Mouse (Mus musculus) left cerebral cortex, postnatal 25 days (tissue): Measurements from ENCODE around the gene Frmd8. TPM values are rescaled to one million over a fixed set of nuclear protein-coding genes. Genes with fewer than 3 reads are reported as not detected.

ENCODE experiments used
- DNase-seq, 2 experiments: peaks; one replicate each; pipeline ENCODE4 v3.0.0; 2022; ENCODE audit warnings: low spot score in 2 of 2, mixed read lengths in 1 of 2
- intact Hi-C: fragments of 180-260 bp; cut with DNase I; formaldehyde crosslinking; loops from one replicate; pipeline ENCODE4 v1.15.1; 2025
- total RNA-seq, 2 experiments: library from RNA; stranded (reverse); gene quantifications; 2 replicates each; pipeline ENCODE4 v1.2.3; 2021

Frmd8 gene
- total RNA-seq, 2 experiments from 2014 or later: 9.5 to 14.6 TPM

DNA sequence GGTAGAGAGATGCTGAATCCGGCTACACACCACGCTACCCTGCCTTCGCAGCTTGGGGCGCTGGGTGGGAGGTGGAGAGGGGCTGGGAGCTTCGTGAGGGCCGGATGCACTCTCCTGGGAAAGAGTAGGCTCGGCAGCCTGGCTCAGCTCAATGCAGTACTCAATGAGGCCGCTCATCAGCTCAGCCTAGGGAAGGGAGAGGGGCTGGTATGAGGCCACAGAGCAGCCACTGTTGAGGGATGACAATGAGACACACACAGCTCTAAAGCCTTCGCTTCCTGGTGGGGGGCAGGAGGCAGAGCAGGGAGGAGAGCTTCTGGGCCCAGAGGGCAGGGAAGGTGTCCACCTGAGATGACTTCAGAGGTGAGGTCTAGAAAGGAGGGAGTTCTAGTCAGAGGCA lies 18.5 kb downstream of the Frmd8 start:
- DNase-seq: no peak
- intact Hi-C loops: loop anchor here (2.0 kb wide), 1 partner anchor 16 kb away; no protein-coding TSS in a partner anchor

DNA sequence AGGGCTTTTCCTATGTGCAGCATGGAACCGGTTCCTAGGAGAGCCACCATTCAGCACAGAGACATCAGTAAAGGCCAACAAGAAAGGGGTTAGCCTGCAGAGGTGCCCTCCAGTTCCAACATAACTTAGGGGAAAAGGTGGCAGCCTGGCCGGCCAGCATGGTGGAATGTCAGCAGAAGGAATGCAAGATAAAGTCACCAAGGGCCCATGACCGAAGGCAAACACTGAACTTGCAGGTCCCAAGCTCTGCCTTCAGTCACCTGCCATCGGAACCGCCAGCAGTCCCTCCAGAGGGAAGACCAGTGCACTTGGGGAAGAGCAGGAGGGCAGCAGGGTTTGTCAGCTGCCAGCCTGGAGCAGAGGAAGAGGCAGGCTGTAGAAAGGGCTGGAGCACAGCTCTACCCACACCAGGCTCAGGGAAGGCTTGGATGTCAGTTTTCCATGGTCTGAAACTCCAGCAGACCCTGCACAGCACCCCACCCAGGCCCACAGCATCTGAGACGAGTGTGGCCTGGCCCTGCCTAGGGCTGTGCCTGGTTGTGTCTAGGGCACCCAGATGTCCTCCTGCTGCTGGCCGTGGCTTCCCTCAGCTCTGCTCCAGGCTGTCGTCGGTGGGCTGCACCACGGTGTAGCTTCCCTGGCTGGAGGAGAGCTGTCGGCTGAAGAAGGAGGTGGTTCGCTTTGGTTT lies 22.9 kb downstream of the Frmd8 start:
- intact Hi-C loops: no loop called here
- no peak for DNase-seq

DNA sequence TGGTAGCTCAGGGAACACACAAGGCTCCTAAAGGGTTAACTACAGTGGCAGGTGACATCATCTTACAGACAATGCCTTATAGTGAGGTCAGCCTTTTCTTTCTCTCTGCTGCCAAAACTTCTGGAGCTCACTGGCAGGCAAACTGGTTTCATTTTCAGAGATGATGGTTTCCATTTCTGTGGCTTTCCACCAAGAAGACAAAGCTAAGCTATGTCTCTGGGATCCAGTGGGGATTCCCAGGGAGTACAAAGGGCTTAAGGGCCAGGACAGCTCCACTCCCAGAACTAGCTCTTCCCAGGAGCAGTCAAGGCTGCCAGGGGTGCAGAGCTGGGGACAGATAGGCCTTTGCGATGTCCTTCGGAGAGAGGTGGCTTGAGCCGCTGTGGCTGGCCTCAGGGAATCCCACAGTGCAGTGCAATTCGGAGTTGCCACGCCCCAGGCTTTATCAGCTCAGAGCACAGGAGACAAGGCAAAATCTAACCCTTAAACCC lies 23.5 kb downstream of the Frmd8 start:
- intact Hi-C loops: no loop called here

DNA sequence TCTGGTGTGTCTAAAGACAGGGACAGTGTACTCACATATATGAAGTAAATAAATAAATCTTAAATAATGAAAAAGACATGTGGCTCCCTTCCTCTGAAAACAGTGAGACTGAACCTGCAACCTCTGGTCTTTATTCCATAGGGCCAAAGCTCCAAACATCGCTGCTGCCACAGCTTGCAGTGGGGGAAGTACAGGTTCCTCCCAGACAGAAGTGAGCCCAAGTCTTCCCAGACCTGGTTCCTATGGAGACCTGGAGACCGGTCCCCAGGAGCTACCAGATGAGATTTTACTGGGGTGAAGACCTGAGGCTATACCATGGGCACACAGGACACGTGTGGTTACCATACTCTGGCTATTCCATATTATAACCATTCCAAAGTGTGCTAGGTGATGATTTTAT lies 24.2 kb downstream of the Frmd8 start:
- intact Hi-C loops: loop anchor here (1.0 kb wide), 2 partner anchors 58 to 64 kb away; no protein-coding TSS in a partner anchor
- no peak for DNase-seq

More for the DNA sequence above, 23.5 kb downstream of the Frmd8 start:
- DNase-seq: no peak

GRCm38 (mm10) chr19:5849843-5850527 lies 25.1 kb downstream of the Frmd8 start:
- DNase-seq: peak; percentile 95
- intact Hi-C loops: loop anchor here (1.0 kb wide), 2 partner anchors 57 to 63 kb away; no protein-coding TSS in a partner anchor

DNA sequence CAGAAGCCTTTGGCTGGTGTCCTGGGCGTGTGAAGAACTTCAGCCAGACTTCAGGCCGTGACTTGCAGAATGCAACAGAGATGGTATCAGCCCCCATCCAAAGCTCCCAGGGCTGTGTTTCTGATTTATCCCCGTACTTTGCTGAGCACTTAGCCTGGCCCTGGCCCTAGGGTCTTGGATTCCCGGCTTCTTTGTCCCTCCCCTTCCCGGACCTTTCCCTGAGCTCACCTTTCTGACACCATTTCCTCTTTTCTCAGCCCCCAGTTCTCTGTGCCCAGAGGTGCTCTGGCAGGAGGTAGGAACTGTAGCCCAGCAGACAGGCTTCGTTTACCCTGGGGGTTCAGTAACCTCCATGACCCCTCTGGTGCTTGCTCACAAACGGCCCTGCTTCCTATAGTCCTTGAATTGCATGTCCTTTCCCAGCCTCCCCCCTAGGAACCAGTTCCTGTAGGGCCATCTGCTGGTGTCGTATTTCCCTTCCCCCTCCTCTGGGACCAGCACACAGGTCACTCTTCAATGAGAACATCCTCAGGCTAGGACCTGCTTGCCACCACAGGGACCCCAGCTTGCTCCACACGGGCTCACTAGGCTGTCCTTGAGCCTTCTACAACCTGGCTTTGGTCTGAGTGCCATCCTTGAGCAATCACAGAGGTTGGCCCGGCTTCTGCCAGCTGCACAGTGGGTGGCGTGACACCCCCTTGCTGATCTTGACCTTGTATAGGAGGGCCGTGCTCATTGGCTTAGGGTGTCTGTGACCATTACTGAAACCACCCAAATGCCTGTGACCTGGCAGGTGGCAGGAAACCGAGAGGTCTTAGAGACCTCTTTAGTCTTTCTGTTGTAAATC lies 26.0 kb downstream of the Frmd8 start:
- intact Hi-C loops: no loop called here
- DNase-seq: peak in 1 of 2 experiments; percentile 29

DNA sequence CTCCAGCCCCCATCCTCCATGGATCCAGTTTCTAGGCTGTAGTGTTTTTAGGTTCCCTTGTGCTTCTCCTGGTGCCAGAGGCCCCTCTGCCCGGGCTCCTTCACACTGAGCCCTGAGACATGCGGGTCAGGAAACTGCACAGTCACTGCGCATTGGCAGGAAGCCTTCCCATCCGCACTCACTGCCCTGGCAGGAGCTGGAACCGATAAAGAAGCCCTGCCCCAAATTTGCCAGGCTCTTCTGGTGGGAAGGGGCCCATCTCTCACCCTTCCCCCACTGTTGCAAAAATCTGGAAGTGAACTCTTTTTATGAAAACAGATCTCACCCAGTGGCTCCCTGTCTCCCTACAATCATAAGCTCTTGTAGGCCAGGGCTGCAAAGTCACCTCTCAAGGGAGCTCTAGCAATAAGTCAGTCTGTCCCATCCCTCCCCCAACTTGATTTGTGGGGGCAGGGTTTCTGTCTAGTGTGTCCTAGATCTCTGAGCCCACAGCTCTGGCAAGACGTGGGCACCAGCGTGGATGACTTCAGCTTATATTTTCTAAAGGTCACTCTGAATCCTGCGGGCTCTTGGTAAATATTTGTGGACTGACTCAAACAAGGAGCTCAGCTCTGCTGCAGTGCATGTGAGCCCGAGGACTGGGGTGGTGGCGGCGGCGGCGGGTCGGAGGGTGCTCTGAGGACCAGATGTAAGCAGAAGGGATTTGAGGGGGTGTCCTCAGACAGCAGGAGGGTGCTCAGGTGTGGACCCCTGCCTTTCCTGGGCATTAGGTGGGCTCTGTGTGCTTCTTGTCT lies 26.8 kb downstream of the Frmd8 start:
- DNase-seq: peak in 1 of 2 experiments; percentile 80
- intact Hi-C loops: no loop called here

GRCm38 (mm10) chr19:5847306-5847796 lies 27.7 kb downstream of the Frmd8 start:
- DNase-seq: peak in 1 of 2 experiments; percentile 27
- intact Hi-C loops: no loop called here

GRCm38 (mm10) chr19:5846557-5847305 lies 28.3 kb downstream of the Frmd8 start:
- peak; percentile 89 to 98 for DNase-seq
- intact Hi-C loops: loop anchor here (1.0 kb wide), 2 partner anchors 24 to 43 kb away; no protein-coding TSS in a partner anchor

- intact Hi-C loops: loop anchor here (1.0 kb wide), 2 partner anchors 24 to 43 kb away; no protein-coding TSS in a partner anchor
- peak; percentile 57 to 75 for DNase-seq
Observed at GRCm38 (mm10) chr19:5846154-5846553, 28.9 kb downstream of the Frmd8 start.

DNA sequence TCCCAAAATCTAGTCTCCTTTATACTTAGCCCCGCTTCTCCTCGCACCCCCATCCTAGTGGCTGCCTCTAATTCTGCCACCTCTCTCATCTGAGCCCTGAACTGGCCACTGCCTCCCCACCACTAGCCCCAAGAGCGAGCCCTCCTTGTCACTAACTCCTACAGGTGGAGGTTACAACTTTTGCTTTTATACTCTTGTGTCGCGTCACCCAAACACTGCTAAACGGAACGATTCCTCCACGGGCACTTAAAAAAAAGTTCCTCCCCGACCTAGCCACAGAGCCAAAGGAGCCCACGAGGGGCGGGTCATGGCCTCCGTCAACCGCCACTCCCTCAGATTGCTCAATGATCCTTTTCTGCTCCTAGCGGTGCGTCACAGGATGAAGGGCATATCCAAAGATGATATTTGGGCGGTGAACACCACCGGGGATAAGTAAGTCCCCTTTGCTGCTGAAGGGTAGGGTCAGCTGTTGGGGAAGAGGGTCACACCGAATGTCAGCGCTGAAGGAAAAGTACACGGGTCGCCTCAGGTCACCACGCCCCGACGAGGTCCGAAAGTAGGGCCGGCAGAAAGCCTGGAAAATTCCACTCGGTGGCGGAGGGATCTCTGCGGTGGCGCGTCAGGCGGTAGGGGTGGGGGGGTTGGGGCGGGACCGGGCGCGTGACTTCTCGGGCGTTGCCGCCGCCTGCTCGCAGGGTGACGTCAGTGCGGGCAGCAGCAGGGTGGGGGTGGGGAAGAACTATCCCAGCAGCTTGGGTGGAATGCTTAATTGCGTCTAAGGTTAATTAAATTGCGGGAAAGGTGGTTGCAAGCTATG lies 29.5 kb downstream of the Frmd8 start:
- peak; percentile 89 to 90 for DNase-seq
- intact Hi-C loops: loop anchor here (1.0 kb wide), 2 partner anchors 23 to 42 kb away; no protein-coding TSS in a partner anchor

GRCm38 (mm10) chr19:5844831-5845318 lies 30.2 kb downstream of the Frmd8 start:
- intact Hi-C loops: no loop called here
- DNase-seq: no peak

- no peak for DNase-seq
- intact Hi-C loops: no loop called here
Observed at GRCm38 (mm10) chr19:5843781-5844691, 31.0 kb downstream of the Frmd8 start.

DNA sequence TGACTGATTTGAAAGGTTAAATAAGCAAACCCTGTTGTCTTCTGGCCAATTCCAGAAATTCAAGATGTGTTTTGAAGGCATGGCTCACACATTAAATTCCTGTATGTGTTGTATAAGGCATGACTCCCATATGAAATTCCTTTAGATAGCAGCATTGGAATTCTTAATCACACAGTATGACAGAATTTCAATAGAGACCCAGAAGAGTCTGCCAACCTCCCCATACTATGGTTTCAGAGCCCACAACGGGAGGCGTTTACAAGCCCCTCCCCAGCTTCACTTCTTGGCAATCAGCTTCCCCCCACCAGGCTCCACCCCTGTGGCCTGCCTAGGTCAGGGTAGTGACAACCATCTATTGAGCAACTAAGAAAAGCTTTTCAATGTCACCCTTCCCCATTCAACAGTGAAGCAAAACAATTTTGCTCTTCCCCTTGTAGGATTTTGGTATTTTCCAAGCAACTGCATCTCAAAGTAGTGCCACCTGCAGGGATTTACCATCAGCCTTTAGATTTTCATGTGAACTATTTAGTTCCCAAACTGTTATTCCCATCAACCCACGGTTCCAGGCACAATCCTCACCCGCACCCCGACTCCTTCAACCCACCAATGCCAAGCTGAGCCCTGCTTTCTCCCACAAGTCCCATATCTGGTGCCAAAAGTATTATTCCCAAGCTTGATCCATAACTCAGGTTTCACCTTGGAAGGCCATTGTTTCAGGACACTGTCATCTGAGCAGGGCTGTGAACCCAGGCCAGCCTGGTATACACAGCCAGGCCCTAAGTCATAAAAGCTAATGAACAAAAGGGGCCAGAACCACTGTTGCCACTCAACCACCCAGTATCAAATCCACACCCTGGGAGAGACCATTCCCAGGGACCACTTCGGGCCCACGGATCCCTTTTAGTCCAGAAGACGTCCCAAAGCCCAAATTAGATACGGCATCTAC lies 32.0 kb downstream of the Frmd8 start:
- DNase-seq: no peak
- intact Hi-C loops: no loop called here
